Mouse (Mus musculus) brain, embryonic 14.5 days (tissue): ENCODE results near the gene Rnf208. TPM values are rescaled to one million over a fixed set of nuclear protein-coding genes. Genes with fewer than 3 reads are reported as not detected.

Experiments used
- DNase-seq: peaks from one replicate; pipeline ENCODE4 v3.0.0-alpha.2; 2011; ENCODE audit warnings: low read depth
- CTCF ChIP-seq: fragments of 200-500 bp; IDR thresholded peaks from 2 replicates; pipeline ENCODE4 v1.5.1; 2012; ENCODE audit warnings: inconsistent platforms, mild to moderate bottlenecking, moderate library complexity, borderline replicate concordance; ENCODE audit not compliant: insufficient read depth, insufficient read length; ENCODE audit errors: extremely low read depth
- POLR2A ChIP-seq: fragments of 200-500 bp; IDR thresholded peaks from 2 replicates; pipeline ENCODE4 v1.6.1; 2012; ENCODE audit warnings: mild to moderate bottlenecking, inconsistent platforms, borderline replicate concordance; ENCODE audit not compliant: poor library complexity, insufficient read depth, insufficient read length, severe bottlenecking; ENCODE audit errors: extremely low read depth
- polyA plus RNA-seq: library from polyadenylated mRNA; depleted of rRNA; stranded (reverse); fragments of >200 nt; gene quantifications from 2 replicates; pipeline ENCODE4 v1.2.3, GENCODE M21; 2012; rRNA removed

The Rnf208 gene
- polyA plus RNA-seq, 1 experiment = 148 TPM

DNA sequence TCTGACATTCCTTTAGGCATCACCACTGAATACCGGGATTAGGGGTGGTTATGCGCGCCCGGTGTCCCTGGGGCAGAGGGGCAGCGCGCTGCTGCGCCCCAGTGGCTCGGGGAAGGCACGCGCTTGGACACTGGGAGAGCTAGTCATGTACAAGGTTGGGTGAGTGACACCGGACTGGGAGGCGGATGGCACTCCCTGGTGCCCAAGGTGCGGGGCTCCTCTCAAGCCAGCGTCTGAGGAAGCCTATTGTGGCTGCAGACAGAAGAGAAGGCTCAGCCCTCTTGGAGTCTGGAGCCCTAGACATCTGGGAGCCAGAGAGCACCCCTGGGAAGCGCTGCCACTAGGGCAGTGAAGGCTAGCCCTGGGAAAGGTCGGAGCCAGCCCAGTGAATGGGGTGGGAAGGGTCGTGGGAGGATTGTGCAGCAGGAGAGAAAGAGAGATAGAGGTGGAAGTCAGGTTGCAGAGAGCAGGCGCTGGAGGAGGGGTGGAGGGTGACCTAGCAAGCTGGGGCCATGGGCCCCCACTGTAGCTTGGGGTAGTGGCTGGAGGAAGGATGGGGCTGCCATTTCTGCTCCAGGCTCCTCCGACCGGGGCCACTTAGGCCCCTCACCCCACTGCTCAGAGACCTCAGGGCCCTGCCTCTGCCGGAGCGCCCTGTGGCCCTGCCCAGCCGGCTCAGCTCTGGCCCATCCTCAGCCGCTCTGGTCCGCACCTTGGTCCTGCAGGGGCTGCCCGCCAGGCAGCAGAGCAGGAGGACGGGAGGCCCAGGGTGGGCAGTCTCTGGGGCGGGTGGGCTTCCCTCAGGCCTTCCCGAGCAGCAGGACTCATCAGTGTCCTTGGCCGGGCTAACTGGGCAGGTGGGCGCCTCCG is 49.4 kb downstream of the Rnf208 start:
- DNase-seq = no peak
- no peak for TF ChIP-seq CTCF
- no peak for TF ChIP-seq POLR2A

DNA sequence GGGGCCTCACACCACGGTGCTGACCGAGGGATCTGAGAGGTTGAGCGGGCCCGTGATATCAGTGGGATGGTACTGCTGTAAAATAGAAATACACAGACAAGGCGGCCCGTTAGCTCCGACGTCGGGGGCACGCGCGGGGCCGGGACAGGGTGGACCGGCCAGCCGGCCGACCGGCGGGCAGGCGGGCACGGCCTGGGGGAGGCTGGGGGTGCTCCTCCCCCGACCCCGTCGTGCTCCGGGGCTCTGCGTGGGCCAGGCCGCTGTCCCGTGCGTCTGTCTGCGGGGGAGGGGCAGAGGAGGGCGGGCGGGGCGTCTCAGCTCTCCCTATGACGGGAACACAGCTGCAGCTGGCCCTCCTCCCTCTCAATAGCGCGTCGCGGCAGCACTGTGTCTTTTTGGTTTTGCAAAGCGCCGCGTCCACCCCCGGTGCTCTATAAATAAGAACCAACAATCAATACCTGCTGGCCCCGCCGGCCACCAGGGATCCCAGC is 50.0 kb downstream of the Rnf208 start:
- no peak for DNase-seq
- no peak for TF ChIP-seq POLR2A
- no peak for TF ChIP-seq CTCF

DNA sequence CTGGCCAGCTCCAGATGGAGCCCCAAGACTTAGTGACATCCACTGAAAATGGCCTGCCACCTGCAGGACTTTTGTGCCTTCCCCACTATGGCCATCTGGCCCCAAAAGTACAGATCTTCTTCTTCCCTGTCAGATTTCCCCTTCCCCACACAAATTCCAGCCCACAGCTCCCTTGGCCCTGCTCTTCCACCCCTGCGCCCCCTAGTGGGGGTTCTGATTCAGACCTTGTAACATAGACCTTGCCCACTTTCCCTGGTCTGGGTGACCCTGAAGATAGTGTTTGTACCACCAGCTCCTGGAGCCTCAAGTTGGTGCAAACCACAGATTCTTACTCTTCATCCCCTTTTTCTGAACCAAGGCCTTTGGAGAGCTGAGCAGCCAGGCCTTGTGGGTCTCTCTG is 50.8 kb downstream of the Rnf208 start:
- no peak for TF ChIP-seq POLR2A
- TF ChIP-seq CTCF = peak; percentile 87

DNA sequence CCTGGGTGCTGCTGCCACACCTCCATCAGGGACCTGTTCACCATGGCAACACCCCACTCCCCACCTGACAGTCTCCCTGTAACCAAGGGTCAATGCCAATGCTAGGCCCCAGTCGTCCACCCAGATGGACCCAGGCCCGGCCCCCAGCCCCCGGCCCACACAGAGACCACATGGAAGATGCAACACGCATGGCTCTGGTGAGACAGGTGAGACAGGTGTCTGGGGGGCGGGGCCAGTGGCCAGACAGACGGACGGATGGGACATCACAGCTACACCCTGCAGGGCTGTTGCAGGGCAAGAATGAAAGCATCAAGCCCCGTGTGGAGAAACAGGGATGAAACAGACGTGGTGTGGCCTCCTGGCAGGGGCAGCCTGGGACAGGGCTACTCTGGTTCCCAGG is 51.7 kb downstream of the Rnf208 start:
- no peak for DNase-seq
- TF ChIP-seq POLR2A = no peak
- TF ChIP-seq CTCF = no peak

More for the DNA sequence above, 50.8 kb downstream of the Rnf208 start:
- DNase-seq = peak; percentile 64

Other genes with a start within 250 kb of the Rnf208 start
- 194 and 297 TPM in 2 replicates for gene Nsmf, start 187.9 kb upstream of the Rnf208 start, polyA plus RNA-seq
- gene Entpd8, start 162.0 kb upstream of the Rnf208 start, polyA plus RNA-seq = 0.11 and 0.18 TPM in 2 replicates
- 0.04 TPM in 2 replicates for gene Noxa1, start 147.1 kb upstream of the Rnf208 start, polyA plus RNA-seq
- gene Nrarp, start 61.5 kb upstream of the Rnf208 start, polyA plus RNA-seq = 50.0 and 58.5 TPM in 2 replicates
- 1.9 and 2.0 TPM in 2 replicates for gene Tor4a, start 45.4 kb upstream of the Rnf208 start, polyA plus RNA-seq
- 78.9 and 91.3 TPM in 2 replicates for gene Nelfb, start 30.8 kb upstream of the Rnf208 start, polyA plus RNA-seq
- gene Stpg3, start 27.6 kb upstream of the Rnf208 start, polyA plus RNA-seq = not detected in 2 replicates
- gene Fam166a, start 23.5 kb upstream of the Rnf208 start, polyA plus RNA-seq = 0.10 and 0.14 TPM in 2 replicates
- 449 and 524 TPM in 2 replicates for gene Tubb4b, start 17.6 kb upstream of the Rnf208 start, polyA plus RNA-seq
- not detected in 2 replicates for gene Slc34a3, start 7.9 kb upstream of the Rnf208 start, polyA plus RNA-seq
- gene Rnf224, start 5.5 kb upstream of the Rnf208 start, polyA plus RNA-seq = not detected in 2 replicates
- 0.10 and 0.67 TPM in 2 replicates for gene Cysrt1, start 197 bp downstream of the Rnf208 start, polyA plus RNA-seq
- gene AL732309.1, start 4.6 kb downstream of the Rnf208 start, polyA plus RNA-seq = 19.1 and 22.6 TPM in 2 replicates
- gene Tmem203, start 13.2 kb downstream of the Rnf208 start, polyA plus RNA-seq = 26.4 and 32.2 TPM in 2 replicates
- 7.7 and 13.0 TPM in 2 replicates for gene Tprn, start 20.4 kb downstream of the Rnf208 start, polyA plus RNA-seq
- gene Ssna1, start 30.2 kb downstream of the Rnf208 start, polyA plus RNA-seq = 105 and 160 TPM in 2 replicates
- 131 and 149 TPM in 2 replicates for gene Anapc2, start 30.2 kb downstream of the Rnf208 start, polyA plus RNA-seq
- not detected in 2 replicates for gene Tmem210, start 45.9 kb downstream of the Rnf208 start, polyA plus RNA-seq
- 0.07 TPM in 1 of 2 replicates, not detected in the other for gene Lrrc26, start 47.7 kb downstream of the Rnf208 start, polyA plus RNA-seq
- 24.4 and 47.2 TPM in 2 replicates for gene Grin1, start 76.9 kb downstream of the Rnf208 start, polyA plus RNA-seq
- 22.5 and 37.0 TPM in 2 replicates for gene Man1b1, start 90.1 kb downstream of the Rnf208 start, polyA plus RNA-seq
- 35.3 and 57.1 TPM in 2 replicates for gene Dpp7, start 114.1 kb downstream of the Rnf208 start, polyA plus RNA-seq
- 2.4 TPM in 2 replicates for gene Uap1l1, start 123.4 kb downstream of the Rnf208 start, polyA plus RNA-seq
- gene Sapcd2, start 130.1 kb downstream of the Rnf208 start, polyA plus RNA-seq = 20.1 and 48.8 TPM in 2 replicates
- gene Entpd2, start 153.6 kb downstream of the Rnf208 start, polyA plus RNA-seq = 2.2 and 2.3 TPM in 2 replicates
- gene Npdc1, start 157.1 kb downstream of the Rnf208 start, polyA plus RNA-seq = 621 and 644 TPM in 2 replicates
- 0.42 and 0.57 TPM in 2 replicates for gene Fut7, start 181.0 kb downstream of the Rnf208 start, polyA plus RNA-seq
- 29.8 and 60.6 TPM in 2 replicates for gene Abca2, start 186.4 kb downstream of the Rnf208 start, polyA plus RNA-seq
- gene Clic3, start 214.6 kb downstream of the Rnf208 start, polyA plus RNA-seq = 1.1 and 1.9 TPM in 2 replicates
- gene Paxx, start 218.8 kb downstream of the Rnf208 start, polyA plus RNA-seq = 109 and 142 TPM in 2 replicates
- 60.4 and 73.5 TPM in 2 replicates for gene Ptgds, start 227.8 kb downstream of the Rnf208 start, polyA plus RNA-seq